Mouse (Mus musculus) ES-Bruce4 (cell line): Measurements from ENCODE around the gene Fxyd1. TPM values are rescaled to one million over a fixed set of nuclear protein-coding genes. Genes with fewer than 3 reads are reported as not detected.

Experiments used
- H3K27ac ChIP-seq: 2 replicates; pipeline ENCODE4 v1.5.1; 2012; ENCODE audit warnings: low read length, inconsistent platforms; ENCODE audit not compliant: insufficient read depth
- H3K27me3 ChIP-seq: 2 replicates; pipeline ENCODE4 v1.6.1; 2012; ENCODE audit warnings: mild to moderate bottlenecking, low read length, inconsistent platforms; ENCODE audit not compliant: control insufficient read depth, poor library complexity, insufficient read depth, severe bottlenecking
- H3K36me3 ChIP-seq: 2 replicates; pipeline ENCODE4 v1.6.1; 2012; ENCODE audit warnings: inconsistent platforms, mild to moderate bottlenecking, low read length, moderate library complexity; ENCODE audit not compliant: control insufficient read depth, poor library complexity, insufficient read depth, severe bottlenecking
- H3K4me1 ChIP-seq: one replicate; pipeline ENCODE4 v1.8.1; 2011; ENCODE audit warnings: low read length; ENCODE audit not compliant: control insufficient read depth, insufficient read depth
- H3K4me3 ChIP-seq: 2 replicates; pipeline ENCODE4 v1.5.1; 2011; ENCODE audit warnings: low read depth, mild to moderate bottlenecking, low read length
- H3K9ac ChIP-seq: 2 replicates; pipeline ENCODE4 v1.6.1; 2012; ENCODE audit warnings: low read depth, mild to moderate bottlenecking, inconsistent platforms; ENCODE audit not compliant: poor library complexity, severe bottlenecking
- H3K9me3 ChIP-seq: replicated peaks from 2 replicates; pipeline ENCODE4 v1.6.1; 2012; ENCODE audit warnings: mild to moderate bottlenecking, low read length, inconsistent platforms; ENCODE audit not compliant: control insufficient read depth, poor library complexity, insufficient read depth, severe bottlenecking
- CTCF ChIP-seq: IDR thresholded peaks from one replicate; pipeline ENCODE4 v1.8.1; 2011; ENCODE audit warnings: low read depth, low read length
- EP300 ChIP-seq: IDR thresholded peaks from 2 replicates; pipeline ENCODE4 v1.6.1; 2011; ENCODE audit warnings: low read depth, low read length; ENCODE audit not compliant: insufficient read depth
- POLR2A ChIP-seq: IDR thresholded peaks from one replicate; pipeline ENCODE4 v1.8.1; 2011; ENCODE audit warnings: low read length; ENCODE audit not compliant: insufficient read depth
- polyA plus RNA-seq: library from polyadenylated mRNA; stranded (reverse); fragments of >200 nt; gene quantifications from 2 replicates; pipeline ENCODE4 v1.2.4, GENCODE M21; 2011; ENCODE audit warnings: low read depth; ENCODE audit not compliant: missing spikeins, insufficient read depth, insufficient read length

Fxyd1 gene
- polyA plus RNA-seq, 1 experiment = 2.1 TPM

DNA sequence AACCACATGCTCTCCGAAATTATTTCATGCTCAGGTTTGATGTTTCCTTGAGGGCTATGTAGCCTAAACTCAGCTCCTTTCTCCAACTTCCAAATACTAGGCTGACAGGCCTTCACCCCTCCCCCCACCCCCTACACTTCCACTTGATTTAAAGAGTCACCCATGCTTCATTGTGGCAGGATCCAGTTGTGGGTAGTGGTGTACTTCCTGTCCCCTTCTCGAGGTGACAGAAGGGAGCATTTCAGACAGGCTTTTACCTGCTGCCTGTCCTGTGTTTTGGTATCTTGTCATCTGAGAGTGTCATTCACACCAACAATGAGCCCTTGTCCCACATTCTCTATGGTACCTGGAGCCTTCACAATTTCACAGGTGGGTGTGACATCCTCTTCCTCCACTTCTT is 30.3 kb upstream of the Fxyd1 start:
- Histone ChIP-seq H3K36me3 (no peaks in the 10 kb centered on the region), H3K4me1 (no peaks in the 10 kb centered on the region), H3K9ac (no peak overlapping the region), H3K4me3 (no peak overlapping the region), H3K27me3 (no peaks in the 10 kb centered on the region), H3K9me3 (0 out of 2 replicates have a peak, but pooled peaks cover 3% of the 10 kb centered on the region), H3K27ac (no peak overlapping the region)
- no peak for TF ChIP-seq EP300
- TF ChIP-seq CTCF = no peak
- TF ChIP-seq POLR2A = no peak

DNA sequence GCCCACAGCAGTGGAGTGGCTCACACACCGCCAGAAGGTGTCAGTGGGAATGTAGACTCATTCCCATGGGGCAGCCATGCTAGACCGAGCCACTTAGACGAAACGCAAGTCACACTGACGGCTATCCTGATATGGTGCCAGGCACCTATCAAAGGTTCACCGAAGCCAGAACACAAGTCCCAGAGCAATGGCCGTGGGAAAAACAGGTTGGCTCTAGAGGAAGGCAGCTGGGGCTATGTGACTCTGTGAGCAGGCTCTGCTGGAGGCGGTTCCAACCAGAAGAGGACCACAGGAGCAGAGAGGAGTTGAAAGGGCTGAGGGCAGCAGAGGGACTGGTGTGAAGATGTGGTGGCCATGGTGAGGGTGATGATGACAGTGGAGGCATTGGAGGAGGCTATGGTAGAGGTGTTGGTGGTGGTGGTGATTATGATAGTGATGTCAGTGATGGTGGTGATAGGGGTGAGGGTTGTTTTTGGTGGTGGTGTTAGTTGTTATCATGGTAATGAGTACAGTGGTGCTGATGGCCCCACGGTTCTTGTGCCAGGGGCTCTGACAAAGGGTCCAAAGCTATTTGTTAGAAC is 29.3 kb upstream of the Fxyd1 start:
- no peaks in the 10 kb centered on the region for H3K36me3 ChIP-seq
- H3K4me1 ChIP-seq = no peaks in the 10 kb centered on the region
- H3K9me3 ChIP-seq = 0 out of 2 replicates have a peak, but pooled peaks cover 3% of the 10 kb centered on the region
- TF ChIP-seq POLR2A (no peak), CTCF (no peak), EP300 (no peak)
- no peak overlapping the region for H3K4me3 ChIP-seq
- no peak overlapping the region for H3K27ac ChIP-seq
- no peak overlapping the region for H3K9ac ChIP-seq
- H3K27me3 ChIP-seq = no peaks in the 10 kb centered on the region

DNA sequence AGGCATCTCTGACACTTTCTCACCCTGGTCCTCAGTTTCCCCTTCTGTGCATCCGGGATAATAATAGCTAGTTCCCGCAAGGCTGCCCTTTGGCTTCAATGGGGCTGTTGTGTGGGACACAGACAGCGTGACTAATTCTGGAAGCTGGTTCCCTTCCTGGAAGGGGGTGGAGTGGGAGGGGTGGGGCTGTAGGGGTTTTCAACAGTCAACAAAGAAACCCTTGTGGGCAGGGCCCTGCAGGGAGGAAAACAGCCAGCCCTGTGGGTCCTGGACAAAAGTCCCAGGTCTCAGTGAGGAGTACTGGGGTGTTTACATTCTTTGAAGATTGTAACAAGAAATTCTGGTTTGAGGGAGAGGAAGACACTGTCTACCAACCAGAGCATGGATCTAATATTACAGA is 28.2 kb upstream of the Fxyd1 start:
- H3K36me3 ChIP-seq = no peaks in the 10 kb centered on the region
- H3K4me3 ChIP-seq = no peak overlapping the region

DNA sequence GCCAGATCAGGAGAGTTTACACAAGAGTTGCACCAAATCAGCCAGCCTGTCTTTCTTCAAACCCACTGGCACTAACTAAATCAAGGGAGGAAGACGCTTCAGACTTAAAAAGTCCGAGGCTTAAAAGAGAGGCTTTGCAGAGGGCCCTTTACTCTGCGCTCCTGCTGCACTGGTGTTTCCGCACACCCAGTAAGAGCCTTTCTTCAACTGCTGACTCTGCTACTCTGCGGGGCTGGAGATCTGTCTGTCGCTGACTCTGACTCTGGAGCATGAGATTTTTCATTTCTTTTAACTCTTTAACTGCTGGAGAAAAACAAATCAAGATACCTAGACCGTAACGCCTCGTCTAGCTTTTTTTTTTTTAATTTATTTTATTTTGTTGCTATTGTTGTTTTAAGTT is 27.1 kb upstream of the Fxyd1 start:
- no peak for TF ChIP-seq EP300
- TF ChIP-seq POLR2A = no peak
- TF ChIP-seq CTCF = no peak
- Histone ChIP-seq H3K4me1 (no peaks in the 10 kb centered on the region), H3K9ac (no peak overlapping the region), H3K27ac (no peak overlapping the region), H3K36me3 (no peaks in the 10 kb centered on the region), H3K27me3 (no peaks in the 10 kb centered on the region), H3K4me3 (no peak overlapping the region), H3K9me3 (no peaks in the 10 kb centered on the region)

More for the DNA sequence above, 28.2 kb upstream of the Fxyd1 start:
- H3K27me3 ChIP-seq = no peaks in the 10 kb centered on the region
- no peaks in the 10 kb centered on the region for H3K4me1 ChIP-seq
- H3K9me3 ChIP-seq = 0 out of 2 replicates have a peak, but pooled peaks cover 3% of the 10 kb centered on the region
- no peak for TF ChIP-seq POLR2A
- TF ChIP-seq EP300 = 0 out of 2 replicates have a peak, but pooled peaks have one; percentile 42
- no peak overlapping the region for H3K9ac ChIP-seq
- peak overlapping the region; percentile 22; the same call in 1 of the 2 replicates for H3K27ac ChIP-seq

DNA sequence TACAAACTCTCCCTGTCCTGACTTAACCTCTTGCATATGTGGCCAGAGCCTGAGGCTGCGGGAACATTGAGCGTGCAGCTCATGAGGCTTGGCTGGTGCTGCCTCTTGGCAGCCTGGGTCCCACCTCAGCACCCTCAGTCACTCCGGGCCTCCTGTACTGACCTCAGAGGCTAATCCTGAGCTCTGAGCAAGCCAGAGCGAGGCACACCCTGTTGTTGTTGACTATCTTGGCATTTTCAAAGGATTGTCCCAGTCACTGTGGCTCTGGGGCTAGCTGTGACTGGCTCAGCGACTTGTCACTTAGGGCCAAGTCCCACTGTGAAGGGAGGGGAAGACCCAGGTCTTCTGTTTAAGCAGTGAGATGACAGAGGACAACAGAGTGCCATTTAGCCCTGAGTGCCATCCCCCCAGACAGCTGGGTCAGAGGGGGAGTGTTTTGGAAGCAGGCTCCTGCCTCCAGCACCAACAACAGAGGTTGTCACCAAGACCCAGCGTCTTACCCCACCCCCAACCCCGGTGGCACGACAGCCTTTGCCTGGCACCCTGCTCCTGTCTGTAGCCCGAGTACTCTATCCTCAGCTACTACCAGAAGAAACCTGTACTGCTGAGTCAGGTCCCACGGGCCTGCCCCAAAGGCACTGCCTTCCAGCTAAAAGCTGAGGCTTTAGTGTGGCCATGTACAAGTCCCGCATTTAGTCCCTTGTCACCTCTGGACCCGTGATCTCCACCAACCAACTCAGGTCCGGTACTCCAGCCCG is 26.0 kb upstream of the Fxyd1 start:
- Histone ChIP-seq H3K27ac (no peak overlapping the region), H3K9ac (no peak overlapping the region), H3K9me3 (no peaks in the 10 kb centered on the region), H3K4me1 (no peaks in the 10 kb centered on the region), H3K4me3 (no peak overlapping the region), H3K27me3 (no peaks in the 10 kb centered on the region), H3K36me3 (no peaks in the 10 kb centered on the region)
- no peak for TF ChIP-seq CTCF
- TF ChIP-seq EP300 = no peak
- TF ChIP-seq POLR2A = no peak

DNA sequence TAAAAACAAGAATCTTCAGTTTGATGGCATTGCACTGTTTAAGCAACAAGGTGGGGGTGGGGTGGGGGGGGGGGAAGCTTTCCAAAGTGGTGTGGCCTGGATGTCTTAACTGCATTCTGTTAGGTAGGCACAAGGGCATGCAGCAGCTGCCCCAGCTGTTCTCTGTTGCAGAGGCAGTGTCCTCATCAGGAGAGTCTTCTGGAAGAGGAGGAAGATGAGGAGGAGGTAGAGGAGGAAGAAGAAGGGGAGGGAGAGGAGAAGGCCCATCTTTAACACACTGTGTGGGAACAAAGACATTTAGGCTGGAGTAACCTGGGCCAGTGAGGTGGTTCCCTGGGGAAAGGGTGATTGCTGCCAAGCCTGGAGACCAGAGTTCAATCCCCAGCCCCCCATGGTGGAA is 25.1 kb upstream of the Fxyd1 start:
- Histone ChIP-seq H3K4me3 (no peak overlapping the region), H3K4me1 (no peaks in the 10 kb centered on the region), H3K9me3 (no peaks in the 10 kb centered on the region), H3K36me3 (no peaks in the 10 kb centered on the region), H3K9ac (no peak overlapping the region), H3K27me3 (no peaks in the 10 kb centered on the region), H3K27ac (no peak overlapping the region)
- TF ChIP-seq EP300 (no peak), POLR2A (no peak), CTCF (no peak)
